Mouse (Mus musculus) midbrain, embryonic 15.5 days (tissue): ENCODE results near the gene Atg16l1. TPM values are rescaled to one million over a fixed set of nuclear protein-coding genes. Genes with fewer than 3 reads are reported as not detected.

Experiments
- ATAC-seq: fragments of 200-750 bp; cut with Nextera tagmentation; replicated peaks from 2 replicates; pipeline ENCODE4 v1.8.0; 2017; ENCODE audit warnings: moderate TSS enrichment
- H3K27ac ChIP-seq: fragments of 300-500 bp; sonication (generic); 2 replicates; pipeline ENCODE4 v1.5.1; 2015; ENCODE audit warnings: mild to moderate bottlenecking, inconsistent platforms
- H3K27me3 ChIP-seq: fragments of 300-500 bp; sonication (generic); replicated peaks from 2 replicates; pipeline ENCODE4 v1.6.1; 2015; ENCODE audit warnings: inconsistent platforms
- H3K36me3 ChIP-seq: fragments of 300-500 bp; sonication (generic); replicated peaks from 2 replicates; pipeline ENCODE4 v1.6.1; 2015; ENCODE audit warnings: inconsistent platforms
- H3K4me1 ChIP-seq: fragments of 300-500 bp; sonication (generic); 2 replicates; pipeline ENCODE4 v1.6.1; 2015; ENCODE audit warnings: inconsistent platforms
- H3K4me2 ChIP-seq: fragments of 300-500 bp; sonication (generic); 2 replicates; pipeline ENCODE4 v1.6.1; 2015; ENCODE audit warnings: inconsistent platforms, mild to moderate bottlenecking, moderate library complexity
- H3K4me3 ChIP-seq: fragments of 300-500 bp; sonication (generic); 2 replicates; pipeline ENCODE4 v1.5.1; 2015; ENCODE audit warnings: mild to moderate bottlenecking, inconsistent platforms
- H3K9ac ChIP-seq: fragments of 300-500 bp; sonication (generic); 2 replicates; pipeline ENCODE4 v1.6.1; 2015; ENCODE audit warnings: mild to moderate bottlenecking, inconsistent platforms
- H3K9me3 ChIP-seq: fragments of 300-500 bp; sonication (generic); 2 replicates; pipeline ENCODE4 v1.6.1; 2016; ENCODE audit warnings: inconsistent platforms
- WGBS: fragments of 180-500 bp; shearing (Covaris S2); methylation state at CpG from one replicate; pipeline ENCODE4 v1.1.7; 2015; ENCODE audit warnings: mixed read lengths; 5-methylcytosine and 5-hydroxymethylcytosine counted together
- polyA plus RNA-seq: library from polyadenylated mRNA; unstranded; fragments of >200 nt; fragmentation: Nextera tagmentation; extraction: Ambion mirVana; gene quantifications from 2 replicates; pipeline ENCODE4 v1.2.1, GENCODE M21; 2015

Atg16l1 gene
- polyA plus RNA-seq, 1 experiment from 2014 or later: 84.0 TPM

- H3K4me3 ChIP-seq: no peak overlapping the region
- no peak overlapping the region for H3K9ac ChIP-seq
- WGBS: 87% methylated on average over 5 of the region's 5 CpGs
- H3K36me3 ChIP-seq: no peaks in the 10 kb centered on the region
- H3K4me1 ChIP-seq: no peaks in the 10 kb centered on the region
- no peaks in the 10 kb centered on the region for H3K27me3 ChIP-seq
- no peaks in the 10 kb centered on the region for H3K9me3 ChIP-seq
- ATAC-seq: no peak
- H3K4me2 ChIP-seq: no peak overlapping the region
- H3K27ac ChIP-seq: no peak overlapping the region
Measured at GRCm38 (mm10) chr1:87733212-87733611, 22.5 kb upstream of the Atg16l1 start.

- H3K36me3 ChIP-seq: no peaks in the 10 kb centered on the region
- H3K27ac ChIP-seq: no peak overlapping the region
- H3K9ac ChIP-seq: no peak overlapping the region
- no peak for ATAC-seq
- 86% methylated on average over 3 of the region's 3 CpGs for WGBS
- no peaks in the 10 kb centered on the region for H3K4me1 ChIP-seq
- H3K9me3 ChIP-seq: no peaks in the 10 kb centered on the region
- no peak overlapping the region for H3K4me3 ChIP-seq
- H3K27me3 ChIP-seq: no peaks in the 10 kb centered on the region
- no peak overlapping the region for H3K4me2 ChIP-seq
Measured at GRCm38 (mm10) chr1:87734153-87734552, 21.5 kb upstream of the Atg16l1 start.

GRCm38 (mm10) chr1:87740584-87741290 is 14.9 kb upstream of the Atg16l1 start:
- H3K36me3 ChIP-seq: no peaks in the 10 kb centered on the region
- no peak overlapping the region for H3K4me2 ChIP-seq
- ATAC-seq: no peak
- H3K27me3 ChIP-seq: no peaks in the 10 kb centered on the region
- H3K9ac ChIP-seq: no peak overlapping the region
- no peaks in the 10 kb centered on the region for H3K4me1 ChIP-seq
- 80% methylated on average over 6 of the region's 6 CpGs for WGBS
- no peak overlapping the region for H3K27ac ChIP-seq
- no peaks in the 10 kb centered on the region for H3K9me3 ChIP-seq
- no peak overlapping the region for H3K4me3 ChIP-seq

DNA sequence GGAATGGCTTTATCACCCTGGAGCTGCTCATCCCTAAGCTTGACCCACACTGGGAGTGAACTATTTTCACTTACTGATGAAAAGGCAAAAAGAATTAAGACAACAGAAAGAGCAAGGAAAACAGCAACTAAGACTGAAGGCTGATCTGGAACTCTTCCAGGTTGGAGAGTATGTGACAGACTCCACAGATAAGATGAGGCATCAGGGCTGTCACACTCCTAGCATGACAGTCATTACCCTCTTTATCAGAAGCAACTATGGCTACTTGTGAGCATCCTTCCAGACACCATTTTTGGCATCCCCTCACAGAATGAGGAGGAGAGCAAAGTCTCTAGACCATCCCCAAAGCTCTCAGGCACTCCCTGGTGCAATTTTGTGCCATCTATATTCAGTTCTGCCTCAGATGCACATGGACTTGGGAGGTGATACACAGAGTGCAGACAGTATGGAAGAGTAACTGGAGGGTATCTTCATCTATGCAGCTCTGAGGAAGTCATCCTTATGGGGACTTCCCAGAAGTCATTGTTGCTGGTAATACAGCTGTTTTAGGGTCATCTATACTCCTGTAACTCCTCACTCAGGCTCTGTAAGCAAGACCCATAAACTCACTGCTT is 6.2 kb upstream of the Atg16l1 start:
- Histone ChIP-seq H3K9me3 (no peaks in the 10 kb centered on the region), H3K4me3 (no peak overlapping the region), H3K9ac (no peak overlapping the region), H3K27me3 (no peaks in the 10 kb centered on the region), H3K36me3 (no peaks in the 10 kb centered on the region), H3K4me1 (no peaks in the 10 kb centered on the region), H3K27ac (no peak overlapping the region), H3K4me2 (no peak overlapping the region)
- ATAC-seq: no peak

DNA sequence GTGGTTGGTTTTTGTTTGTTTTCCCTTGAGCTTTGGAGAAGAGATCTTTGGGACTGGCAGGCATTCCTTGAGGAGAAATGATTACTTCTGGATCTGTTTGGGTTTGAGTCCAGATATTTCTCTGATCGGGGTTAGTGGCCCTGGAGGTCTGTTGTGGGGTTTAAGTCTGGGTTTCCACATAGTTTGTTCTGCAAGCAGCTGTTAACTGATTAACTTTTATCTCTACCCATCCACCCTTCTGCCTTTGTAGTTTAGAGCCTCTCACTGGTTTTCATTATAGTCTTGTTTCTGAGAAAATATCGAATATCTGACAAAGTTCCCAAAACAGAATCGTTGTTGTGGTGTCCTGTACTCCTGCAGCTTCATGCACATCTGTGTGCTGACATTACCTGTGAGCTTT is 8.2 kb downstream of the Atg16l1 start:
- no peak for ATAC-seq
- H3K9me3 ChIP-seq: no peaks in the 10 kb centered on the region
- H3K27me3 ChIP-seq: no peaks in the 10 kb centered on the region
- H3K4me1 ChIP-seq: no peaks in the 10 kb centered on the region
- H3K27ac ChIP-seq: no peak overlapping the region
- 93% methylated on average over 3 of the region's 3 CpGs for WGBS
- no peak overlapping the region for H3K9ac ChIP-seq
- no peak overlapping the region for H3K4me2 ChIP-seq
- peaks cover 70% of the 10 kb centered on the region for H3K36me3 ChIP-seq
- H3K4me3 ChIP-seq: no peak overlapping the region

- no peaks in the 10 kb centered on the region for H3K4me1 ChIP-seq
- no peak overlapping the region for H3K4me2 ChIP-seq
- no peak overlapping the region for H3K27ac ChIP-seq
- no peak overlapping the region for H3K4me3 ChIP-seq
- no peaks in the 10 kb centered on the region for H3K9me3 ChIP-seq
- WGBS: 91% methylated on average over 2 of the region's 2 CpGs
- no peaks in the 10 kb centered on the region for H3K27me3 ChIP-seq
- no peak for ATAC-seq
- peaks cover 81% of the 10 kb centered on the region for H3K36me3 ChIP-seq
- no peak overlapping the region for H3K9ac ChIP-seq
Measured at GRCm38 (mm10) chr1:87765741-87766140, 10.1 kb downstream of the Atg16l1 start.

DNA sequence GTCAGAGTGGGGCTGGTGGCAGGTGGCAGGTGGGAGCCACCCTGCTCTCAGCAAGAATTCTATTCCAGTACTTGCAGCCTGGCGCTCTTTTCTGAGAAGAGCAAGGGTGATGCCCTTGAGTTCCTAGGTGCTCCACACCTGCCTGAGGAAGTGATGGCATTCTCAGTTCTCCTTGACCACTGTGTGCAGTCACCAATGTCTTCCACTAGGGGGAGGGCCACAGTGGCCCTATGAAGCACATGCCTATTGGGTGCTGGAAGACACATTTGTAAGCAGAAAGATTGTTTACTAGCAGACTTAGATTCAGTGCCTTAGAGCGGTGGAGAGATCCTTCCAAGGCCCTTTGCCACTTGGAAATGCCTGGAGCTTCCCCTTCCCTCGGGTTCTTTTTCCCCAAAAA is 10.6 kb downstream of the Atg16l1 start:
- WGBS: 95% methylated on average over 3 of the region's 3 CpGs
- no peak overlapping the region for H3K27ac ChIP-seq
- peaks cover 83% of the 10 kb centered on the region for H3K36me3 ChIP-seq
- H3K4me1 ChIP-seq: no peaks in the 10 kb centered on the region
- H3K27me3 ChIP-seq: no peaks in the 10 kb centered on the region
- no peak overlapping the region for H3K4me2 ChIP-seq
- H3K9me3 ChIP-seq: no peaks in the 10 kb centered on the region
- no peak overlapping the region for H3K9ac ChIP-seq
- H3K4me3 ChIP-seq: no peak overlapping the region
- ATAC-seq: no peak

- Histone ChIP-seq H3K9ac (no peak overlapping the region), H3K27ac (no peak overlapping the region), H3K36me3 (peaks cover 81% of the 10 kb centered on the region), H3K4me2 (no peak overlapping the region), H3K4me3 (no peak overlapping the region), H3K27me3 (no peaks in the 10 kb centered on the region), H3K9me3 (no peaks in the 10 kb centered on the region), H3K4me1 (no peaks in the 10 kb centered on the region)
- ATAC-seq: no peak
- 94% methylated on average over 2 of the region's 2 CpGs for WGBS
Measured at GRCm38 (mm10) chr1:87769263-87769662, 13.6 kb downstream of the Atg16l1 start.

- ATAC-seq: no peak
- H3K4me3 ChIP-seq: no peak overlapping the region
- no peaks in the 10 kb centered on the region for H3K4me1 ChIP-seq
- 97% methylated on average over 3 of the region's 3 CpGs for WGBS
- H3K27me3 ChIP-seq: no peaks in the 10 kb centered on the region
- H3K9me3 ChIP-seq: no peaks in the 10 kb centered on the region
- H3K9ac ChIP-seq: no peak overlapping the region
- H3K4me2 ChIP-seq: no peak overlapping the region
- H3K27ac ChIP-seq: no peak overlapping the region
- H3K36me3 ChIP-seq: peaks cover 83% of the 10 kb centered on the region
Measured at GRCm38 (mm10) chr1:87770486-87770885, 14.8 kb downstream of the Atg16l1 start.

GRCm38 (mm10) chr1:87771724-87772123 is 16.1 kb downstream of the Atg16l1 start:
- H3K4me2 ChIP-seq: no peak overlapping the region
- no peaks in the 10 kb centered on the region for H3K27me3 ChIP-seq
- no peak overlapping the region for H3K4me3 ChIP-seq
- H3K9ac ChIP-seq: no peak overlapping the region
- no peak for ATAC-seq
- peaks cover 83% of the 10 kb centered on the region for H3K36me3 ChIP-seq
- 98% methylated on average over 3 of the region's 3 CpGs for WGBS
- H3K27ac ChIP-seq: no peak overlapping the region
- H3K9me3 ChIP-seq: no peaks in the 10 kb centered on the region
- no peaks in the 10 kb centered on the region for H3K4me1 ChIP-seq

DNA sequence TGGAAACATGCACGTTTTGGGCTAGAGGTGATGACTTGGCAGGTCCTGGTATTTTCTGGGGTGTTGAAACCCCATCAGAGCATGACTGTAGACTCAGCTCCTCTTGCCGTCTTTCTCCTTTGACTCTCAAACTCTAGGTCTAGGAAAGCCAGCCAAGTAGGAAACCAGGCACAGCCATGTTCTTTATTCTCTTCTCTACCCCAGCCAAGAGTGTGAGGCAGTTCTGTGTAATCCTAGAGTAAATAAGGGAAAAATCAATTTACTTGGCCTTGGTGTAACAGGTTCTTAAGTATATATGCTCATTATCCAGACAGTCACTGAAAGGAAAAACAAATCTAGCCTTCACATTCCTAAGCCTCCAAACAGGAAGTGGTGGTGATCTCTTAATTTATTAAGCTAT is 17.7 kb downstream of the Atg16l1 start:
- WGBS: 91% methylated on average over 2 of the region's 2 CpGs
- Histone ChIP-seq H3K27me3 (no peaks in the 10 kb centered on the region), H3K27ac (no peak overlapping the region), H3K36me3 (peaks cover 83% of the 10 kb centered on the region), H3K9me3 (no peaks in the 10 kb centered on the region), H3K4me3 (no peak overlapping the region), H3K9ac (no peak overlapping the region), H3K4me2 (no peak overlapping the region), H3K4me1 (no peaks in the 10 kb centered on the region)
- no peak for ATAC-seq

GRCm38 (mm10) chr1:87774845-87775244 is 19.2 kb downstream of the Atg16l1 start:
- no peak for ATAC-seq
- no peaks in the 10 kb centered on the region for H3K9me3 ChIP-seq
- H3K4me1 ChIP-seq: no peaks in the 10 kb centered on the region
- H3K36me3 ChIP-seq: peaks cover 92% of the 10 kb centered on the region
- H3K4me2 ChIP-seq: no peak overlapping the region
- no peaks in the 10 kb centered on the region for H3K27me3 ChIP-seq
- no peak overlapping the region for H3K27ac ChIP-seq
- H3K4me3 ChIP-seq: no peak overlapping the region
- WGBS: 96% methylated on average over 7 of the region's 7 CpGs
- H3K9ac ChIP-seq: no peak overlapping the region

- Histone ChIP-seq H3K9ac (no peak overlapping the region), H3K4me2 (no peak overlapping the region), H3K9me3 (no peaks in the 10 kb centered on the region), H3K36me3 (peaks cover 84% of the 10 kb centered on the region), H3K27ac (no peak overlapping the region), H3K4me3 (no peak overlapping the region), H3K27me3 (no peaks in the 10 kb centered on the region), H3K4me1 (no peaks in the 10 kb centered on the region)
- WGBS: 86% methylated on average over 5 of the region's 5 CpGs
- no peak for ATAC-seq
Measured at GRCm38 (mm10) chr1:87779204-87779785, 23.6 kb downstream of the Atg16l1 start.
